Mouse (Mus musculus) left cerebral cortex, adult 6 months (tissue): ENCODE data around the gene Zfp655. TPM values are rescaled to one million over a fixed set of nuclear protein-coding genes. Genes with fewer than 3 reads are reported as not detected.

ENCODE experiments used
- long read RNA-seq, 2 experiments: library from polyadenylated mRNA; unstranded; transcript quantifications; one replicate each; pipeline ENCODE4 v2.0.0; 2019 to 2020
- polyA plus RNA-seq: library from polyadenylated mRNA; unstranded; fragments of <200 nt; fragmentation: Nextera tagmentation; gene quantifications from 2 replicates; pipeline ENCODE4 v1.2.3, GENCODE M21; 2021

Zfp655 gene
- polyA plus RNA-seq, result 17.0 and 24.6 TPM in 2 replicates
- long read RNA-seq, experiment 1, full-length matches to known transcripts, result 170 of 200 reads
- long read RNA-seq, experiment 1, partial matches to known transcripts, result 16 of 200 reads
- long read RNA-seq, experiment 1, other reads (novel, unspliced or antisense), result 14 of 200 reads
- long read RNA-seq, experiment 2, full-length matches to known transcripts, result 19 of 22 reads
- long read RNA-seq, experiment 2, partial matches to known transcripts, result 1 of 22 reads
- long read RNA-seq, experiment 2, other reads (novel, unspliced or antisense), result 2 of 22 reads

GRCm38 (mm10) chr5:145231367-145231871, at the start of gene Zfp655:
Gene Zfp655, plus strand, starts transcription at chr5:145231715.

GRCm38 (mm10) chr5:145191962-145192361, 39.6 kb upstream of the Zfp655 start, which contains the start of gene Atp5j2:
Gene Atp5j2, minus strand, starts transcription at chr5:145192062.

GRCm38 (mm10) chr5:145201321-145201991, 30.1 kb upstream of the Zfp655 start, which contains the start of gene Zkscan14:
Gene Zkscan14, minus strand, starts transcription at chr5:145201868.

GRCm38 (mm10) chr5:145203936-145204691, 27.4 kb upstream of the Zfp655 start, which contains the start of gene Zkscan5:
Gene Zkscan5, plus strand, starts transcription at chr5:145204562.

GRCm38 (mm10) chr5:145280371-145281143, 49.0 kb downstream of the Zfp655 start, which contains the start of gene Zscan25:
Gene Zscan25, plus strand, starts transcription at chr5:145280500.

Other genes with a start within 250 kb of the Zfp655 start
- not detected in 2 replicates for gene Gm4871, start 199.0 kb upstream of the Zfp655 start, polyA plus RNA-seq
- gene 1700018F24Rik, start 188.7 kb upstream of the Zfp655 start, polyA plus RNA-seq, result not detected in 2 replicates
- 301 and 348 TPM in 2 replicates for gene Arpc1a, start 147.9 kb upstream of the Zfp655 start, polyA plus RNA-seq
- not detected in 2 replicates for gene Kpna7, start 147.7 kb upstream of the Zfp655 start, polyA plus RNA-seq
- gene Arpc1b, start 117.5 kb upstream of the Zfp655 start, polyA plus RNA-seq, result 50.2 and 58.6 TPM in 2 replicates
- gene Pdap1, start 91.5 kb upstream of the Zfp655 start, polyA plus RNA-seq, result 66.4 and 82.4 TPM in 2 replicates
- gene Bud31, start 91.4 kb upstream of the Zfp655 start, polyA plus RNA-seq, result 121 and 122 TPM in 2 replicates
- 14.6 and 14.8 TPM in 2 replicates for gene Ptcd1, start 64.6 kb upstream of the Zfp655 start, polyA plus RNA-seq
- gene Cpsf4, start 64.5 kb upstream of the Zfp655 start, polyA plus RNA-seq, result 6.3 and 9.7 TPM in 2 replicates
- gene Atp5j2, start 39.7 kb upstream of the Zfp655 start, polyA plus RNA-seq, result 1,054 and 1,489 TPM in 2 replicates
- gene Zkscan14, start 29.8 kb upstream of the Zfp655 start, polyA plus RNA-seq, result 10.4 and 12.3 TPM in 2 replicates
- 5.3 and 7.2 TPM in 2 replicates for gene Zkscan5, start 27.2 kb upstream of the Zfp655 start, polyA plus RNA-seq
- 0.75 and 1.1 TPM in 2 replicates for gene Zscan25, start 48.8 kb downstream of the Zfp655 start, polyA plus RNA-seq
- gene Cyp3a57, start 113.6 kb downstream of the Zfp655 start, polyA plus RNA-seq, result not detected in 2 replicates
- not detected in 2 replicates for gene Cyp3a16, start 238.0 kb downstream of the Zfp655 start, polyA plus RNA-seq